8 mouse cellular contexts compared by ENCODE assay signal in genomic region chr5:33629301-33629987, GRCm38 (mm10). TPM values are rescaled to one million over a fixed set of nuclear protein-coding genes. Genes with fewer than 3 reads are reported as not detected.
DNase-seq lines count a peak whose midpoint lies in the region; ATAC-seq lines count a peak whose summit lies in the region.

Gene Fam53a (minus strand): TSS chr5:33629635.
Gene Gm9903 (plus strand): TSS chr5:33629925.

- peak within 1 kb of the TSS; percentile 84 for H3K27ac ChIP-seq in intestine, embryonic 14.5 days (ENCODE audit: low read depth)

- H3K27me3 ChIP-seq in intestine, embryonic 14.5 days (replicated peaks; ENCODE audit: control insufficient read depth, insufficient read depth, low read length) = no peaks in the 10 kb centered on the region

- intact Hi-C loops in gastrocnemius, postnatal 14 days (cut with DNase I; ENCODE audit: low total_unique reads) = no loop called here
- intact Hi-C loops in left cerebral cortex, postnatal 14 days (cut with DNase I) = no loop called here

- H3K4me1 ChIP-seq in intestine, embryonic 14.5 days (replicated peaks; ENCODE audit: control insufficient read depth, insufficient read depth, low read length) = peaks cover 14% of the 10 kb centered on the region

- peak; percentile 96 for ATAC-seq in intestine, embryonic 14.5 days (replicated peaks; ENCODE audit: low FRiP score, low TSS enrichment, low read depth)
- peak; percentile 83 for ATAC-seq in megakaryocyte-erythroid progenitor cell, adult 5-6 weeks (replicated peaks; ENCODE audit: low FRiP score, low TSS enrichment, poor library complexity, severe bottlenecking)

- no peaks in the 10 kb centered on the region for H3K36me3 ChIP-seq in intestine, embryonic 14.5 days (ENCODE audit: control insufficient read depth, insufficient read depth, low read length)

- peak within 1 kb of the TSS; percentile 89 for H3K9ac ChIP-seq in intestine, embryonic 14.5 days (ENCODE audit: low read length)

- H3K4me3 ChIP-seq in intestine, embryonic 14.5 days (ENCODE audit: low read depth, low read length) = peak within 1 kb of the TSS; percentile 88

- under 1% methylated on average over 98 of the region's 99 CpGs for WGBS in intestine, embryonic 14.5 days

- DNase-seq in adrenal gland, adult 18-20 months (ENCODE audit: low spot score in 2 of 2) = peak; percentile 100
- peak; percentile 97 for DNase-seq in embryo, embryonic 10.5 days (ENCODE audit: low spot score)
- peak; percentile 100 for DNase-seq in gastrocnemius, postnatal 14 days
- DNase-seq in intestine, embryonic 14.5 days (ENCODE audit: low spot score) = peak; percentile 99
- DNase-seq in left cerebral cortex, postnatal 14 days (ENCODE audit: low spot score in 2 of 2) = peak; percentile 99 to 100
- DNase-seq in right cerebral cortex, postnatal 14 days = peak; percentile 100
- DNase-seq in urinary bladder, postnatal 25 days (ENCODE audit: low spot score) = peak; percentile 100

- H3K4me2 ChIP-seq in intestine, embryonic 14.5 days (ENCODE audit: low read length) = peak within 1 kb of the TSS; percentile 90

- H3K9me3 ChIP-seq in intestine, embryonic 14.5 days (ENCODE audit: control insufficient read depth, low read length) = no peaks in the 10 kb centered on the region

RNA-seq across cellular contexts. Expression of gene Fam53a, which starts in this region (rescaled TPM):
- 10 to 100 TPM; 24.5 to 28.2 TPM for total RNA-seq in adrenal gland, adult 18-20 months (2021)
- total RNA-seq in gastrocnemius, postnatal 14 days (2021) = 10 to 100 TPM; 52.5 to 57.0 TPM
- 67.4 and 69.8 TPM in 2 replicates for polyA plus RNA-seq in intestine, embryonic 14.5 days (2014; fragmentation: Nextera tagmentation; extraction: Ambion mirVana)
- 10 to 100 TPM; 22.4 to 23.9 TPM for total RNA-seq in left cerebral cortex, postnatal 14 days (2021)
- total RNA-seq in megakaryocyte-erythroid progenitor cell, adult 5-6 weeks (2014; fragmentation: Nextera tagmentation) = 44.2 and 44.7 TPM in 2 replicates
- total RNA-seq in megakaryocyte-erythroid progenitor cell, adult 5-6 weeks (2017) = 14.6 and 21.7 TPM in 2 replicates

RNA-seq across cellular contexts. Expression of gene Gm9903, which starts in this region (rescaled TPM):
- under 1 TPM; 0.17 to 0.22 TPM for total RNA-seq in adrenal gland, adult 18-20 months (2021)
- 1 to 10 TPM in 1 of 2 experiments, under 1 TPM in 1; 0.62 to 1.0 TPM for total RNA-seq in gastrocnemius, postnatal 14 days (2021)
- polyA plus RNA-seq in intestine, embryonic 14.5 days (2014; fragmentation: Nextera tagmentation; extraction: Ambion mirVana) = 0.27 and 0.46 TPM in 2 replicates
- total RNA-seq in left cerebral cortex, postnatal 14 days (2021) = 1 to 10 TPM in 1 of 2 experiments, under 1 TPM in 1; 0.72 to 1.3 TPM
- not detected in 2 replicates for total RNA-seq in megakaryocyte-erythroid progenitor cell, adult 5-6 weeks (2014; fragmentation: Nextera tagmentation)
- total RNA-seq in megakaryocyte-erythroid progenitor cell, adult 5-6 weeks (2017) = 0.69 TPM in 1 of 2 replicates, not detected in the other

Comparison
In these comparisons a context has a peak if more than half of its experiments do, and no peak if none do; other contexts are left out.
1. Peak in every context shown above with its lines: DNase-seq, ATAC-seq, H3K4me3 ChIP-seq and H3K27ac ChIP-seq.